Mouse (Mus musculus): ENCODE data around the gene Slc13a1. TPM values are rescaled to one million over a fixed set of nuclear protein-coding genes. Genes with fewer than 3 reads are reported as not detected.

Slc13a1 gene
- polyA plus RNA-seq, 1 experiment = not detected

DNA sequence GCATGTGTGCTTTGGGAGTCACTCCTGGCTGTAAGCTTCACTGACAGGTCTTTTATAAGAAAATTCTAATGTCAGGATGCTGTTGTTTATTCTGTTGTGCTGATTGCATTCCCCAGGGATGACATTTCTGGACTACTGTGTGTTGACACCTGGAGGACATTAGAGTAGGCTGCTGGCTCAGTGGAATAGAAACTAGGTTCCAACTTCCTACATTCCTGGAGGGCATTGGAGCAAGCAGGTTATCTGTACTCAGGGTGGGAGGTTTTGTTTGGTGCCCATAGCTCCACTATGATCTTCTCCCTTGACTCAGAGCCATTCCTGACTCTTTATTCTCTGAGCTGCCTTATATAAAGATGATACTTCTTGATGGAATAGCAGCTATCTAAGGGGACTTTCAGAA is 45.3 kb downstream of the Slc13a1 start:
- TF ChIP-seq CTCF (IDR thresholded peaks at IDR 0.05; ENCODE audit: control insufficient read depth, insufficient read depth, insufficient replicate concordance, low read depth, low read length) (no peak), POLR2A (IDR thresholded peaks at IDR 0.05; ENCODE audit: control insufficient read depth, low read depth, low read length) (no peak)
- Histone ChIP-seq H3K36me3 (ENCODE audit: control insufficient read depth, insufficient read depth, low read length) (no peaks in the 10 kb centered on the region), H3K27ac (ENCODE audit: control insufficient read depth, insufficient read depth, low read depth, low read length) (no peak overlapping the region), H3K4me3 (ENCODE audit: control insufficient read depth, low read depth, low read length) (no peak overlapping the region), H3K27me3 (ENCODE audit: control insufficient read depth, insufficient read depth, low read length) (no peaks in the 10 kb centered on the region), H3K4me1 (ENCODE audit: control insufficient read depth, insufficient read depth, low read length) (no peaks in the 10 kb centered on the region)

DNA sequence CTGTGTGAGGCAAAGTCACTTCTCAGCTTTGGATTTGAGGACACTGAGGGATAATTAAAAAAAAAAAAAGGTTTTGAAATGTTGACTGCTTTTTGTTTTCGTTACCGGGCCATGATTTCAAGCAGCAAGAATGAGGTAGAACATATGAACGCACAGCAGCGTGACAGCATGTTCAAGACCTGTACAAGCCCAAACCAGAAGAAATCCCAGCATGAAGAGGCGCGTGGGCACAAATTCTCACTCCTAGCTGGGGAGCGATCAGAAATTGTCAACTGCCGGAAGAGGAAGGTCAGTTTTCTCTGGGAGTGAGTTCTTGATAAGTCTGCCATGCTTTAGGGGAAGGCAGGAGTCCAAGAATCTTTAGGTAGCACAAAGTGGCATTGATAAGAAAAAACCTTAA is 56.3 kb downstream of the Slc13a1 start:
- H3K36me3 ChIP-seq (ENCODE audit: control insufficient read depth, insufficient read depth, low read length) = no peaks in the 10 kb centered on the region
- no peak overlapping the region for H3K4me3 ChIP-seq (ENCODE audit: control insufficient read depth, low read depth, low read length)
- no peaks in the 10 kb centered on the region for H3K4me1 ChIP-seq (ENCODE audit: control insufficient read depth, insufficient read depth, low read length)
- no peaks in the 10 kb centered on the region for H3K27me3 ChIP-seq (ENCODE audit: control insufficient read depth, insufficient read depth, low read length)
- no peak overlapping the region for H3K27ac ChIP-seq (ENCODE audit: control insufficient read depth, insufficient read depth, low read depth, low read length)
- TF ChIP-seq POLR2A (IDR thresholded peaks at IDR 0.05; ENCODE audit: control insufficient read depth, low read depth, low read length) (no peak), CTCF (IDR thresholded peaks at IDR 0.05; ENCODE audit: control insufficient read depth, insufficient read depth, insufficient replicate concordance, low read depth, low read length) (no peak)

DNA sequence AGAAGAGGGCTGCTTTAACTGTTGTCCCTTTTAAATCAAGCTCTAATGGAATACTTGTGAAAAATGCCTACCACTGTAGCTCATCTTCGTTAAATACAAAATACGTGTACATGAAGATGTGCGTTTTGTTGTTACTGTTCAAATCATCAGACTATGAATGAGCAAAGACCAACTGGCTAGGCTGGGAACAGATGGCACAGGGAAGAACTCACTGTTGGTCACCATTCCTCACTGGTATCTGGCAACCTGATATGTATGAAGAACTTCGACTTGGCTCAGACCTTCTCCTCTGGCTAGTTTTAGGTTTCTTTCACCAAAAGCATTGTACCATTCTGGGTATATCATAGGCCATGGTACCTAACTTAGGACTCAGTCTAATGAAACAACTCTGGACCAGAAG is 59.4 kb downstream of the Slc13a1 start:
- TF ChIP-seq POLR2A (IDR thresholded peaks at IDR 0.05; ENCODE audit: control insufficient read depth, low read depth, low read length) (no peak), CTCF (IDR thresholded peaks at IDR 0.05; ENCODE audit: control insufficient read depth, insufficient read depth, insufficient replicate concordance, low read depth, low read length) (no peak)
- Histone ChIP-seq H3K4me1 (ENCODE audit: control insufficient read depth, insufficient read depth, low read length) (no peaks in the 10 kb centered on the region), H3K36me3 (ENCODE audit: control insufficient read depth, insufficient read depth, low read length) (no peaks in the 10 kb centered on the region), H3K27me3 (ENCODE audit: control insufficient read depth, insufficient read depth, low read length) (no peaks in the 10 kb centered on the region), H3K27ac (ENCODE audit: control insufficient read depth, insufficient read depth, low read depth, low read length) (no peak overlapping the region), H3K4me3 (ENCODE audit: control insufficient read depth, low read depth, low read length) (no peak overlapping the region)

DNA sequence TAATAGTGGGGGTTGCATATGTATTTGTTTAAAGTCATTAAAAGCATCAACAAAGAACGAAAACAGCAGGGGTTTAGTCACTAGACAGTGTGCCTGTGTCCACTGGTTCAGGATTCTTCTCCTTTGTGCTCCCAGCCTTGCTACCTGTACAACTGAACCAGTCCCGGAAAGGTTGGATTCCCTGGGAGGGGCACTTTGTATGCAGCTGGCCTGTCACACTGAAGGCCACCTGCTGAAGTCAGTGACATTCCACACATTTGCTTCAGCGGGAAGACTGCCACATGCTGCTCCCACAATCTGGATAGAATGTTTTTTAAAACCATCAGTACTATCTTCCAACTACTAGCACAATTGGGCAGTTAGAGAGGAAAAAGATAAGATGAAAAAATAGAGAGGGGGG is 61.7 kb downstream of the Slc13a1 start:
- TF ChIP-seq POLR2A (IDR thresholded peaks at IDR 0.05; ENCODE audit: control insufficient read depth, low read depth, low read length) (no peak), CTCF (IDR thresholded peaks at IDR 0.05; ENCODE audit: control insufficient read depth, insufficient read depth, insufficient replicate concordance, low read depth, low read length) (no peak)
- H3K36me3 ChIP-seq (ENCODE audit: control insufficient read depth, insufficient read depth, low read length) = no peaks in the 10 kb centered on the region
- no peak overlapping the region for H3K27ac ChIP-seq (ENCODE audit: control insufficient read depth, insufficient read depth, low read depth, low read length)
- no peaks in the 10 kb centered on the region for H3K4me1 ChIP-seq (ENCODE audit: control insufficient read depth, insufficient read depth, low read length)
- H3K4me3 ChIP-seq (ENCODE audit: control insufficient read depth, low read depth, low read length) = no peak overlapping the region
- no peaks in the 10 kb centered on the region for H3K27me3 ChIP-seq (ENCODE audit: control insufficient read depth, insufficient read depth, low read length)

DNA sequence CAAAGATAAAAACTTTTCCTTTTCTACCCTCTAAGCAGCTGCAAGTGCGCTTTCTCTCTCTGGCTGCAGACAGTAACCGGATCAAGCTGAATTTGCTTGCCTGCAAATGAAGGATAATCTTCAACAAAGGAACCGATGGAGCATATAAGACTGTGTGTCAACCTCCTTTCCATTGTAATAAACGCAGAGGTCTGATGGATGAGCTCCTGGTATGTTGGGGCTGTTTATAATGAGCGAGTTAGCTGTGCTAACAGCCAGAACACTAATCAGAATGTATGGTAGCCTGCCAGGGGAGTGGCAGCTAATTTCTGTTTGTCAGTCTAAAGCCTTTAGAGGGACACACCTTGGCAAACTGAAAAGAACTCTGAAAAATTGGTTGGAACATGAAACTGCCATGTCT is 62.2 kb downstream of the Slc13a1 start:
- no peak for TF ChIP-seq POLR2A (IDR thresholded peaks at IDR 0.05; ENCODE audit: control insufficient read depth, low read depth, low read length)
- TF ChIP-seq CTCF (IDR thresholded peaks at IDR 0.05; ENCODE audit: control insufficient read depth, insufficient read depth, insufficient replicate concordance, low read depth, low read length) = no peak
- Histone ChIP-seq H3K27ac (ENCODE audit: control insufficient read depth, insufficient read depth, low read depth, low read length) (no peak overlapping the region), H3K4me1 (ENCODE audit: control insufficient read depth, insufficient read depth, low read length) (no peaks in the 10 kb centered on the region), H3K36me3 (ENCODE audit: control insufficient read depth, insufficient read depth, low read length) (no peaks in the 10 kb centered on the region), H3K4me3 (ENCODE audit: control insufficient read depth, low read depth, low read length) (no peak overlapping the region), H3K27me3 (ENCODE audit: control insufficient read depth, insufficient read depth, low read length) (no peaks in the 10 kb centered on the region)

DNA sequence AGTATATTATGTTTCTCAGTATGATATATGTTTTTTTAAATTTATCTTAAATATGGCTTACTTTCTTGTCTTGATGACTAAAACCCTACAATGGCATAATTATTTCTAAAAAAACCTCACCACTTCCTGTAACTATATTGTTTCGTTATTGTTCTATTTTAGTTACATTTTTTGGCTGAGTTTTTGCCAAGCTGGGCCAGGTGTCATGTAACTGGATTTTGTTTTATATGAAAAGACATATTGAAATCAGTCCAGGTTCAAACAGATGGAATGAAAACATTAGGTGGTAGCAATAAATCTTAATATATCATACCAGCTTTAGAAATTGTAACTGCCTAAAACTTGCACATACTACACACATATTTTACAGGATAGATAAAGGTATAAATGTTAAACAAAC is 66.6 kb downstream of the Slc13a1 start:
- Histone ChIP-seq H3K4me3 (ENCODE audit: control insufficient read depth, low read depth, low read length) (no peak overlapping the region), H3K36me3 (ENCODE audit: control insufficient read depth, insufficient read depth, low read length) (no peaks in the 10 kb centered on the region), H3K4me1 (ENCODE audit: control insufficient read depth, insufficient read depth, low read length) (no peaks in the 10 kb centered on the region), H3K27ac (ENCODE audit: control insufficient read depth, insufficient read depth, low read depth, low read length) (no peak overlapping the region), H3K27me3 (ENCODE audit: control insufficient read depth, insufficient read depth, low read length) (no peaks in the 10 kb centered on the region)
- TF ChIP-seq POLR2A (IDR thresholded peaks at IDR 0.05; ENCODE audit: control insufficient read depth, low read depth, low read length) (no peak), CTCF (IDR thresholded peaks at IDR 0.05; ENCODE audit: control insufficient read depth, insufficient read depth, insufficient replicate concordance, low read depth, low read length) (no peak)

DNA sequence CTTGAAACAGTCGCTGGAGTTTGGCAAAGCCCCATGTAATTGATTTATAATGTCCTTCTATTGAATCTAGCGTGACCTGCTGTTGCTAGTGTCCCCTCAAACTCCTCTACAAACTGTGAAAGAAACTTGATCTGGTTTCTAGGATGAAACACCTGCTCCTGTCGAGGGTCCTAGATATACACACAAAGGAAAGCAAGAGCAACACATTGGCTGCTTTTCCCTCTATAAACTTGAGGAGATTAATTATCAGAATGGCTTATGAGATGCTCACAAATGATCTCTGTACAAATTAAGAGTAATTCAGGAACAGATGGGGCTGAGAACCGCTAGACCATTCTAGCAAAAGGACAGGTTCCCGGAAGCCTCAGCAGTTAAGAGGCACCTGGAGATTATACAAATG is 67.2 kb downstream of the Slc13a1 start:
- no peak overlapping the region for H3K4me3 ChIP-seq (ENCODE audit: control insufficient read depth, low read depth, low read length)
- H3K27me3 ChIP-seq (ENCODE audit: control insufficient read depth, insufficient read depth, low read length) = no peaks in the 10 kb centered on the region
- no peaks in the 10 kb centered on the region for H3K4me1 ChIP-seq (ENCODE audit: control insufficient read depth, insufficient read depth, low read length)
- H3K27ac ChIP-seq (ENCODE audit: control insufficient read depth, insufficient read depth, low read depth, low read length) = no peak overlapping the region
- no peaks in the 10 kb centered on the region for H3K36me3 ChIP-seq (ENCODE audit: control insufficient read depth, insufficient read depth, low read length)
- no peak for TF ChIP-seq CTCF (IDR thresholded peaks at IDR 0.05; ENCODE audit: control insufficient read depth, insufficient read depth, insufficient replicate concordance, low read depth, low read length)
- no peak for TF ChIP-seq POLR2A (IDR thresholded peaks at IDR 0.05; ENCODE audit: control insufficient read depth, low read depth, low read length)

DNA sequence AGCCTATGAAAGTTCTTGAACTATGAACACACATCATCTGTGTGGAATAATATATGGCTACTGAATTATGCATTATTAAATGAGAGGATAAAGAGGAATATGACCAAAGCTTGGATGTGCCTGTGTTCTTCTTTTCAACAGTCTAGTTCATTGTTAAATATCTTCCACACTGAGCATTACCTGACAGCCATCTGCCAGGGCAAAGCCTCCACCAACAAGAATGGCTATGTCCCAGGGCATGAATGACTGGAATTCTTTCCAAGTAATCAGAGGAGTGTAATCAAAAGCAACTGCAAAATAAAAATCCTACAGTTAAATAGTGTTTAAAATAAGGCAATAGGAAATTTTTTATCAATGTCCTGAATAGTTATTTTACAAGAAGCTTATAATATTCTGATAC is 70.5 kb downstream of the Slc13a1 start:
- Histone ChIP-seq H3K27me3 (ENCODE audit: control insufficient read depth, insufficient read depth, low read length) (no peaks in the 10 kb centered on the region), H3K27ac (ENCODE audit: control insufficient read depth, insufficient read depth, low read depth, low read length) (no peak overlapping the region)
- TF ChIP-seq POLR2A (IDR thresholded peaks at IDR 0.05; ENCODE audit: control insufficient read depth, low read depth, low read length) (no peak), CTCF (IDR thresholded peaks at IDR 0.05; ENCODE audit: control insufficient read depth, insufficient read depth, insufficient replicate concordance, low read depth, low read length) (no peak)

More for the DNA sequence above, 70.5 kb downstream of the Slc13a1 start:
- Histone ChIP-seq H3K4me1 (ENCODE audit: control insufficient read depth, insufficient read depth, low read length) (no peaks in the 10 kb centered on the region), H3K36me3 (ENCODE audit: control insufficient read depth, insufficient read depth, low read length) (no peaks in the 10 kb centered on the region), H3K4me3 (ENCODE audit: control insufficient read depth, low read depth, low read length) (no peak overlapping the region)
